In the genomic region with DNA sequence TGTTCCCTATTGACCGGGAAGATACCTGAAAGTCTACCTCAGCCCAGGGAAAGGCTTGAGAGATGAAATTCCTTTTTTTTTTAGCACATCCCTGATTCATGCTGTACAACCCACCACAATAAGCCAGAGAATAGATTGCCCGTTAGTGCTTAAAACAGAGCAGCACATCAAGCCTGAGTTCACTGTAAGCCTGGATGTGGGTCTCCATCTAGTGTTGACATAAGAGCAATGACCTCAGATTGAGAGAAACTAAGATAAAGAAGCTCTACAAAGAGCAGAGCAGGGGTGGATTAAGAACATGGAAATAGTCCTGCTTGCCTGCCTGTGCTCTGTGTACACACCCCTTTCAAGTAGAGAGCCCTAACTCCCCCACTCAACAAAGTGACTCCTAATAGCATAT, we compare ENCODE assay signal across 22 mouse cellular contexts. TPM values are rescaled to one million over a fixed set of nuclear protein-coding genes. Genes with fewer than 3 reads are reported as not detected.
"Had no signal": no experiment of that assay in that cellular context is flagged by ENCODE, and none has a peak within 500 bp of the region (broad histone marks: within the 10 kb centered on the region; RNA-seq: fewer than 3 reads in every experiment).

No protein-coding gene starts in this region.

- ATAC-seq: intestine, postnatal 0 days; liver, postnatal 0 days had no signal

- H3K27me3 ChIP-seq: limb, embryonic 12.5 days; limb, embryonic 15.5 days had no signal

- H3K9ac ChIP-seq: limb, embryonic 12.5 days; limb, embryonic 15.5 days; liver, embryonic 14.5 days; liver, postnatal 0 days; lung, embryonic 14.5 days had no signal

- H3K4me1 ChIP-seq: limb, embryonic 12.5 days; limb, embryonic 15.5 days had no signal

- H3K4me2 ChIP-seq: limb, embryonic 12.5 days; limb, embryonic 15.5 days; liver, embryonic 11.5 days; lung, embryonic 14.5 days; midbrain, embryonic 11.5 days had no signal

- H3K4me3 ChIP-seq: limb, embryonic 12.5 days; limb, embryonic 15.5 days; myocyte had no signal

- H3K9me3 ChIP-seq: limb, embryonic 12.5 days; limb, embryonic 15.5 days had no signal

- H3K27ac ChIP-seq: kidney, postnatal 0 days; limb, embryonic 12.5 days; limb, embryonic 15.5 days; liver, embryonic 14.5 days had no signal

- H3K36me3 ChIP-seq: limb, embryonic 12.5 days; limb, embryonic 15.5 days had no signal

- DNase-seq: kidney, adult 2 months; kidney, postnatal 25 days; liver, postnatal 0 days; lung, embryonic 14.5 days; lung, postnatal 14 days; lung, postnatal 4 days; midbrain, embryonic 14.5 days; right cerebral cortex, adult 18-20 months; right cerebral cortex, postnatal 14 days; right cerebral cortex, postnatal 4 days; thymus, postnatal 25 days had no signal

RNA-seq across cellular contexts. Expression of gene Popdc3, which starts 7.6 kb away (rescaled TPM):
- total RNA-seq: megakaryocyte progenitor cell, adult 5-6 weeks; megakaryocyte-erythroid progenitor cell, adult 5-6 weeks; monocyte, adult 5-6 weeks had no signal
- polyA plus RNA-seq: liver, postnatal 0 days had no signal
